Mouse (Mus musculus) limb, embryonic 14.5 days (tissue): ENCODE data around the gene Upk3bl. TPM values are rescaled to one million over a fixed set of nuclear protein-coding genes. Genes with fewer than 3 reads are reported as not detected.

Experiments
- ATAC-seq: fragments of 200-750 bp; cut with Nextera tagmentation; 2 replicates; pipeline ENCODE4 v1.8.0; 2017; ENCODE audit warnings: low read depth, moderate number of reproducible peaks, moderate TSS enrichment; ENCODE audit not compliant: low FRiP score
- DNase-seq: peaks from one replicate; pipeline ENCODE4 v3.0.0-alpha.2; 2015; ENCODE audit warnings: low spot score
- H3K27ac ChIP-seq: fragments of 300-500 bp; sonication (generic); replicated peaks from 2 replicates; pipeline ENCODE4 v1.5.1; 2014; ENCODE audit warnings: low read depth, mild to moderate bottlenecking, low read length, moderate library complexity, mixed read lengths
- H3K27me3 ChIP-seq: fragments of 300-500 bp; sonication (generic); 2 replicates; pipeline ENCODE4 v1.6.1; 2014; ENCODE audit warnings: low read length, mixed read lengths; ENCODE audit not compliant: control insufficient read depth, insufficient read depth
- H3K36me3 ChIP-seq: fragments of 300-500 bp; sonication (generic); 2 replicates; pipeline ENCODE4 v1.6.1; 2014; ENCODE audit warnings: mild to moderate bottlenecking, low read length, moderate library complexity, mixed read lengths; ENCODE audit not compliant: control insufficient read depth, insufficient read depth
- H3K4me1 ChIP-seq: fragments of 300-500 bp; sonication (generic); 2 replicates; pipeline ENCODE4 v1.6.1; 2014; ENCODE audit warnings: antibody characterized with exemption, low read length, mixed read lengths; ENCODE audit not compliant: control insufficient read depth, insufficient read depth
- H3K4me2 ChIP-seq: fragments of 300-500 bp; sonication (generic); replicated peaks from 2 replicates; pipeline ENCODE4 v1.6.1; 2014; ENCODE audit warnings: low read depth, mild to moderate bottlenecking, low read length, moderate library complexity; ENCODE audit not compliant: severe bottlenecking
- H3K4me3 ChIP-seq: fragments of 300-500 bp; sonication (generic); replicated peaks from 2 replicates; pipeline ENCODE4 v1.5.1; 2014; ENCODE audit warnings: low read length
- H3K9ac ChIP-seq: fragments of 300-500 bp; sonication (generic); 2 replicates; pipeline ENCODE4 v1.6.1; 2014; ENCODE audit warnings: mild to moderate bottlenecking, low read depth, low read length, moderate library complexity; ENCODE audit not compliant: severe bottlenecking
- H3K9me3 ChIP-seq: fragments of 300-500 bp; sonication (generic); 2 replicates; pipeline ENCODE4 v1.6.1; 2016; ENCODE audit warnings: low read length; ENCODE audit not compliant: control insufficient read depth
- POLR2A ChIP-seq: fragments of 200-500 bp; IDR thresholded peaks from 2 replicates; pipeline ENCODE4 v1.8.0; 2012; ENCODE audit warnings: inconsistent platforms, mild to moderate bottlenecking, moderate library complexity, borderline replicate concordance; ENCODE audit not compliant: insufficient read depth, insufficient read length; ENCODE audit errors: extremely low read depth
- WGBS: fragments of 180-500 bp; shearing (Covaris S2); extraction: QIAGEN DNeasy Blood & Tissue Kit; methylation state at CpG from one replicate; pipeline ENCODE4 v1.1.7; 2014; 5-methylcytosine and 5-hydroxymethylcytosine counted together
- polyA plus RNA-seq, 2 experiments: library from polyadenylated mRNA; depleted of rRNA in 1 of 2; stranded (reverse) in 1 of 2; unstranded in 1 of 2; fragments of >200 nt; fragmentation: Nextera tagmentation in 1 of 2; extraction: Ambion mirVana in 1 of 2; gene quantifications; 2 replicates each; pipeline versions ENCODE4 v1.2.1 to v1.2.3; 2012 to 2014

Gene Upk3bl
- polyA plus RNA-seq, 2 experiments, result 7.5 to 14.1 TPM

- Histone ChIP-seq H3K4me2 (no peak overlapping the region), H3K27ac (no peak overlapping the region), H3K4me1 (no peaks in the 10 kb centered on the region), H3K36me3 (peaks cover 81% of the 10 kb centered on the region), H3K9ac (no peak overlapping the region), H3K27me3 (no peaks in the 10 kb centered on the region), H3K4me3 (no peak overlapping the region), H3K9me3 (no peaks in the 10 kb centered on the region)
- no peak for TF ChIP-seq POLR2A
- no peak for DNase-seq
- no peak for ATAC-seq
- WGBS, result 78% methylated on average over 11 of the region's 11 CpGs
Measured at GRCm38 (mm10) chr5:136027612-136028311, 26.5 kb upstream of the Upk3bl start.

DNA sequence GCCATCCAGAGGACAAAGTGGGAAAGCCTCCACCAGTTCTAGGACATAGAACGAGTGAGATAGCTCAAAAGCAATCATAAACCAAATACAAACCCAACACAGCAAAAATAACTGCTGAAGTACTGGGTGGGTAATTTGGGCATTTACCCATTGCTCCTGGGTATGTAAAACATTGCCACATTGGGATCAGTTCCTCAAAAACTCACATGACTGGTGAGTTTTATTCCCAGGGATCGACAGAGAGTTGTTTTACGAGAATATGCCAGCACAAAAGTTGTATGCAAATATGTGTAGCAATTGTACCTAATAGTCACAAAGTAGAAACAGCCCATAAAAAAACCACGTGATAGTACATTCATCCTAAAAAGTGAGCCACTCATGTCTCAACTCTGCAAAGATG is 19.4 kb upstream of the Upk3bl start:
- WGBS, result 76% methylated on average over 4 of the region's 4 CpGs
- H3K4me1 ChIP-seq, result no peaks in the 10 kb centered on the region
- H3K36me3 ChIP-seq, result peaks cover 31% of the 10 kb centered on the region
- ATAC-seq, result no peak
- TF ChIP-seq POLR2A, result no peak
- H3K9me3 ChIP-seq, result no peaks in the 10 kb centered on the region
- no peak overlapping the region for H3K27ac ChIP-seq
- H3K4me2 ChIP-seq, result no peak overlapping the region
- no peak overlapping the region for H3K4me3 ChIP-seq
- H3K9ac ChIP-seq, result no peak overlapping the region
- H3K27me3 ChIP-seq, result no peaks in the 10 kb centered on the region
- DNase-seq, result no peak

GRCm38 (mm10) chr5:136035285-136035684 is 19.0 kb upstream of the Upk3bl start:
- no peak for DNase-seq
- H3K27me3 ChIP-seq, result no peaks in the 10 kb centered on the region
- WGBS, result 93% methylated on average over 1 of the region's 1 CpGs
- H3K9ac ChIP-seq, result no peak overlapping the region
- no peaks in the 10 kb centered on the region for H3K9me3 ChIP-seq
- TF ChIP-seq POLR2A, result no peak
- H3K27ac ChIP-seq, result no peak overlapping the region
- H3K36me3 ChIP-seq, result peaks cover 27% of the 10 kb centered on the region
- no peaks in the 10 kb centered on the region; the same call in 1 of the 2 replicates for H3K4me1 ChIP-seq
- ATAC-seq, result no peak
- H3K4me2 ChIP-seq, result no peak overlapping the region
- H3K4me3 ChIP-seq, result no peak overlapping the region

DNA sequence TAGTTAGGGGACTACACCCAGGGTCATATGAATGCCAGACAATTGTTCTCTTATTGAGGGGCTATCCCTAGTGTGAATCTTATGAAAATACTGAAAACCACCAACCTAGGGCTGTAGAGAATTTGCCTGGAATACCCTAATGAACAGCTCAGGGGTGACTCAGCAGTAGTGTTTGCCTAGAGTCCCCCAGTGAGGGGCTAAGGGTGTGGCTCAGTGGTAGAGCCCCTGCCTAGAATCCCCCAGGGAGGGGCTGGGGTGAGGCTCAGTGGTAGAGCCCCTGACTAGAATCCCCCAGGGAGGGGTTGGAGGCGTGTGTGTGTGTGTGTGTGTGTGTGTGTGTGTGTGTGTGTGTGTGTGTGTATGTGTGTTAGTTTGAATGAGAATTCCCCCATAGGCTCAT is 17.6 kb upstream of the Upk3bl start:
- no peak overlapping the region for H3K27ac ChIP-seq
- TF ChIP-seq POLR2A, result no peak
- 100% methylated on average over 1 of the region's 1 CpGs for WGBS

DNA sequence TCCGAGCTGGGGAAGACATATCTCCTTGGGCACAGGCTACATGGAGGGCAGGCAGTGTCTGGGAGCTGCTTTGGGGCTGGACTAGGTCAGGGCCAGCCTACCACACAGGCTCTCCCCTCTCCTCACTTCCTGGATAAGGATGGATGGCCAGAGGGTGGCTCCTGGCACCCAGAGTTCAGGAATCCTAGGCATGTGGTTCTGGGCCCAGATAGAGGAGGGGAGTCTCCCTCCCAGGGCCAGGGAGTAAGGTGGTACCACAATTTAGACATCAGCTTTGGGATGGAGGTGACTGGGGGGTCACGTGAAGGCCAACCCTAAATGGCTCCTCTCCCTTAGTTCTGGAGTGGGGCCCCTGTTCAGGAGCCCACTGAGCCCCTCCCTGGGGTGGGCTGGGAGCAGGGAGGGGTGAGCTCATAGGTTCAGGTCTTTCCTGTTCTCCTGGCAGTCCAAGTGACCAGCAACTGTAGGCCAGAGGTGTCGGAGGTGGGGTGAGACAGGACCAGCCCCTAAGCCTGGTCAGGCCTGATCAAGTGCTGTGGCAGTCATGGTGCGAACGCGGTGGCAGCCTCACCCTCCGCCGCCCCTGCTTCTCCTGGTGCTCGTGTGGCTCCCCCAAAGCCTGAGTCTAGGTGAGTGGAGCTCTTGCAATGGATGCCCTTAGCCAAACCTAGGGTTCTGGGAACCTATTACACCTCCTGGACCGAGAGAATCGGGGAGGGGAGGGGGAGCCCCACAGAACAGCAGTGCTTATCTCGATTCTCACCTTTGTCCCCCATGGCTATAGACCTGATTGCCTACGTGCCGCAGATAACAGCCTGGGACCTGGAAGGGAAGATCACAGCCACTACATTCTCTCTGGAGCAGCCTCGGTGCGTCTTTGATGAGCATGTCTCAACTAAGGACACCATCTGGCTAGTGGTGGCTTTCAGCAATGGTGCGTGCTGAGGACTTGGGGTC is 15.8 kb upstream of the Upk3bl start, which contains the start of gene Upk3b:
Gene Upk3b, plus strand, starts transcription at position 239 of the 957 bp plus-strand sequence.
- TF ChIP-seq POLR2A, result no peak
- no peaks in the 10 kb centered on the region for H3K9me3 ChIP-seq
- DNase-seq (no peak), ATAC-seq (no peak)
- no peak within 1 kb of the TSS for H3K9ac ChIP-seq
- 75% methylated on average over 17 of the region's 17 CpGs for WGBS
- no peak within 1 kb of the TSS for H3K4me2 ChIP-seq
- H3K4me3 ChIP-seq, result no peak within 1 kb of the TSS
- H3K27ac ChIP-seq, result no peak within 1 kb of the TSS
- no peaks in the 10 kb centered on the region for H3K27me3 ChIP-seq
- H3K4me1 ChIP-seq, result no peaks in the 10 kb centered on the region; the same call in none of the 2 replicates
- H3K36me3 ChIP-seq, result no peaks in the 10 kb centered on the region

More for the DNA sequence above, 17.6 kb upstream of the Upk3bl start:
- no peak overlapping the region for H3K4me3 ChIP-seq
- DNase-seq, result no peak
- H3K9ac ChIP-seq, result no peak overlapping the region
- H3K27me3 ChIP-seq, result no peaks in the 10 kb centered on the region
- peaks cover 14% of the 10 kb centered on the region for H3K36me3 ChIP-seq
- ATAC-seq, result no peak
- H3K4me2 ChIP-seq, result no peak overlapping the region
- no peaks in the 10 kb centered on the region for H3K9me3 ChIP-seq
- no peaks in the 10 kb centered on the region; the same call in 1 of the 2 replicates for H3K4me1 ChIP-seq
